In genomic region chr3:70422016-70422415, GRCm38 (mm10) we compare ENCODE assay signal across 18 mouse cellular contexts.
"Had no signal": no experiment of that assay in that cellular context is flagged by ENCODE, and none has a peak within 500 bp of the region (broad histone marks: within the 10 kb centered on the region; RNA-seq: fewer than 3 reads in every experiment).

No protein-coding gene starts in this region.

- H3K27ac ChIP-seq: kidney, postnatal 0 days; layer of hippocampus, adult 2 months; limb, embryonic 12.5 days; limb, embryonic 15.5 days; liver, embryonic 14.5 days; midbrain, embryonic 10.5 days; midbrain, embryonic 13.5 days; neural tube, embryonic 13.5 days; stomach, postnatal 0 days had no signal

- DNase-seq: kidney, adult 2 months; kidney, postnatal 25 days; layer of hippocampus, adult 9-11 months; liver, postnatal 0 days; lung, embryonic 14.5 days; retina, postnatal 1 day; thymus, postnatal 25 days had no signal

- H3K4me3 ChIP-seq: layer of hippocampus, adult 2 months; limb, embryonic 12.5 days; limb, embryonic 15.5 days; megakaryocyte, embryonic 14.5 days; midbrain, embryonic 10.5 days; midbrain, embryonic 13.5 days; myocyte; neural tube, embryonic 13.5 days had no signal
